Mouse (Mus musculus) fibroblast of lung, adult 2 months (primary cell): ENCODE measurements at regions not wholly inside any gene's neighbourhood (a gene's known extent, or its start where the extent isn't known, plus 50 kb on each side); places are given as distances from the start of the nearest gene placed in this dataset.
"Not testable (repeated sequence)": the region's sequence is repeated elsewhere in the genome, so short reads cannot be mapped to it uniquely, and the experiment has no call there.

Experiments used
- DNase-seq: peaks from one replicate; pipeline ENCODE4 v3.0.0-alpha.2; 2011; ENCODE audit warnings: low read depth

- DNase-seq = no peak
Measured at GRCm38 (mm10) chr2:114723971-114724666, 69.4 kb upstream of the Dph6 start.

DNA sequence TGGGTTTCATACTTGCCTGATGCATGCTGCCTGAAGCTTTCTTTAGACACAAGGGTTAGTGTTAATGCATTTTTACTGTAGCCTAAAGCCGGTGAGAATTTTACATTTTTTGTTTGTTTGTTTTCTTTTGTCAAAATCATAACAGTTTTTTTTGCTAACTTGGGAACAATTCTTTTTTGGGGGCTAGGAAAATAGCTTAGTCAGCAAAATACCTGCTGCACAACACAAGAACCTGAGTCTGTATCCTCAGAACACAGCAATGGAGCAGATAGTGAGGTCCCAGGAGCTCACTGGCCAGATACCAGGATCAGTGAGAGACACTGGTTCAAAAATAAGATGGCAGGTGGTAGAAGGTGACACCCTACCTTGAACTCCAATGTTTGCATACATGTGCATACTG, 72.4 kb upstream of the Dph6 start:
- DNase-seq = no peak

DNA sequence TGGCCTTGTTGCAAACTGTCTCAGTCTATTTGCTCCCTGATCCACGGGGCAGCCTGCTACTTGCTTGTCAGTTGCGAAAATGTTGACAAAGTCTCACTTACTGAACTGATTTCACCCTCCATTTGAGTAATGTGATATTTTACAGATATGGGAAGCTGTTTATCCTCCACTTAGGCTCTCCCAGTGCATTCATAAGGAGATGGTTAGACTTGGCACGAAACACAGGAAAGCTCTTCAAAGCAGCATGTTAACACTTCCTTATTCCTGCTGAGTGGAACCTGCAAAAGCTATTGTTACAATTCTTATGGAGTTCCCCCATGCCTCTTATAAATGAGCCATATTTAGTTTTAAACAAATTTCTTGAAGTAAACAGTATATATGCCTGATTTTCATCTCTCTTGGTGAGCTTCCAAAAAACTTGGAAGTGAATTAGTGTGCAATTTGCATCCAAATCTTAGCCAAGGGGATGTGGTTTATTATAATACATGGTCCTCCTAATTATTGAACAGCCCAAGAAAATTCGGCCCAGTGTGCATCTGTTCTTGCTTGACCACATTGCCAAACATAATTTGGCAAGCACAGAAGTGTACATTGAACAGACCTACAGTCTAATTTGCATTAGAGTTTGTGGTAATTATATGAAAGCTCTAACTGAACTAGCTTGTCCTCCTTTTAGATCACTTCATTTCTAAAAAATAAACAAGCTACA, 80.3 kb upstream of the Dph6 start:
- DNase-seq = no peak

- peak; percentile 25 for DNase-seq
Measured at GRCm38 (mm10) chr2:114739421-114740212, 84.9 kb upstream of the Dph6 start.

- DNase-seq = no peak
Measured at GRCm38 (mm10) chr2:114763276-114763675, 108.5 kb upstream of the Dph6 start.

DNA sequence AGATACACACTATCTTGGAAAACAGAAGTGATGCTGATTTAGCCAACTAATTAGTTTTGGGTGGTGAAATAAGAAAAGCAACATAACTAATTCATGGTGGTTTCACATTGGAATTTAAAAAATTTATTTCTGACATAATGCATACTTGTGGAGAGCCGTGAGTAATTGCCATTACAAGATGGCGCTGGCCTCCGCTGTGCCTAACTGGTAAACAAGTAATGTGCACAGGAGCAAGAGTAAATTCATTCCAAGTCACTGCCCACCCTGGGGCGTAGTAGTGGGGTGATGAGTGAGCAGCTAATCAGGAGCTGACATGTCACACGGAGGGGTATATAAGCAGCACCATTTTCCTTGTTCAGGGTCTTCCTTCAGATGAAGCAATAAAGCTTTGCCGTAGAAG, 119.0 kb upstream of the Dph6 start:
- not testable (repeated sequence) for DNase-seq

- no peak for DNase-seq
Measured at GRCm38 (mm10) chr2:114774278-114774677, 119.5 kb upstream of the Dph6 start.

DNA sequence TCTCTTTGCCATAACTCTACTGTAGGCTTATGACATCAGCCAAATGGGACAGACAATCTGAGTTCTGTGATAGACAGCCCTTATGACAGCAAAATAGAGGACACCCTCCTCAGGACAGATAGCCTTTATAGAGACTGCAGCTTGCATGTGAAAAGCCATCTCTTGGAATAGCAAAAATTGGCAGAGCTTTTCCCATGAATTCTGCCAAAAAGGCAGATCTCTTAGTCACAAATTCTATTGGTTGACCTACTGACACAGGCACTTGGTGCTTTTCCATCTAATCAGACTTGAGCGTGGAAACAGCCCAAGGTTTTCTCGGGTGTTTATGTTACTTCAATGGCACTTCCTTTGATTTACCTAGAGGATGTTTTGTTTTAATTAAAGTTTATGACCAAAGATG, 120.8 kb upstream of the Dph6 start:
- peak; percentile 59 for DNase-seq

GRCm38 (mm10) chr2:114776176-114776575, 121.4 kb upstream of the Dph6 start:
- DNase-seq = no peak

DNA sequence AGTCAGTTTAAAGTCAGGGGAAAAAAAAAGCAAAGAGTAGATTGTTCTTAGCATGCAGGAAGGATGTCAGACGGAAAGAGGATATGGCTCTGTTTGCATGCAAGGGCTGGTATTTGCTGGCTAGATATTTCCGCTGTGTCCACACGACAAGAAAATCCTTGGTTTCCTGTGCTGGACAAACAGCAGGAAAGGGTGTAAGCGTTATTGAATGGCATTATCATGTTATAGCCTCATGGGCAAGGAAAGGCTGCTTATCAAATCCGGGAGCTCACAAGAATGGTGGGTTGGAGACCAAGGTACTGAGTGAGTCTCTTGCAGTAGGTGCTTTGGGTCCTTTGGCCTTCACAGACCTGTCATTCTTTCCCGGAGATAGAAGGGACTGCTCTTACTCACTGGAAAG, 127.7 kb upstream of the Dph6 start:
- DNase-seq = no peak

DNA sequence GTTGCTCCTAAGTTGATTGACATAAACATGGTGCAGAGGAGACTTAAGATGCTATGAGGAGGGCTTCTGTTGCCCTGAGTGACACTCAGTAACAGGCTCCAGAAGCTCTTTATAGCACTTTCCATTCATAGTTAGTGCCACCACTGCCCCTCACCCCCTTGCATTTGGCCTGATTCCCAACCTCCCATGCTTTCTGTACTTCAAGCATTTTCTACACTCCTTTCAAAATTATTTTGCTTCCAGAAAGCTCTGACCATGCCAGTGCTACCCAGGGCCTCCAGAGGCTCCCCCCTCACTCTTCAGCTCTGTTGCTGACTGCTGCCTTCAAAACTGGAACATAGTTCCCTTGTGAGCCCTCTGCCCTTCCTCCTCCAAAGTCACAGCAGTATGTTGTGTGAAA, 129.4 kb upstream of the Dph6 start:
- no peak for DNase-seq

- DNase-seq = no peak
Measured at GRCm38 (mm10) chr2:114788251-114788650, 133.5 kb upstream of the Dph6 start.

GRCm38 (mm10) chr2:114796630-114797290, 142.0 kb upstream of the Dph6 start:
- DNase-seq = no peak

- no peak for DNase-seq
Measured at GRCm38 (mm10) chr2:114797291-114797650, 142.5 kb upstream of the Dph6 start.

- no peak for DNase-seq
Measured at GRCm38 (mm10) chr2:114803241-114803640, 148.5 kb upstream of the Dph6 start.

GRCm38 (mm10) chr2:114803928-114804327, 149.2 kb upstream of the Dph6 start:
- DNase-seq = no peak

DNA sequence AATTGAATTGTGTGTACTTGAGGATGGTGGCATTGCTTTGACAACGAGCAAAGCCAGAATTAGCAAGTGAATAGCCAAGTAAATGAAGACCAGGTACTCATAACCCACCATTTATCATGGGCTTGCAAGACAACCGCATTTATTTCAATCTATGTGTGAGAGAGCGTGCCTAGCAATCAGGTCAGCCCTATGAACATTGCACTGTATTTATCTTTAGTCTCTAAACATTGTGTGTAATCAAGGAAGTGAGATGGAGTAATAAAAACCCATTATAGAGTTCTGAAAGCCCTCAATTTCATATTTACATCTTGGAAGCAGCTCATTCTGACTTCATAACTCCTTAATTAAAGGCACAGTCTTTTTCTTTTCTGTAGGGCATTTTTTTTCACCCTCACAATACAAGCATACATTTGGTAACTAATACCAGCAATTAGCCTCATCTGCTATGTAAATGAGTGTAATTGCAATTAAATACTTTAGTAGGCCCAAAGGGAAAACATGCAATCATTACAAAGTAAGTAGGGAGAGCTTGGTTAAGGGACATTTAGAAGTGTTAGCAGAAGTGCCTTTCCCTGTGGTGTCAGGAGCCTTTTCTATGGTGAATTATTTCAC, 150.8 kb upstream of the Dph6 start:
- no peak for DNase-seq

DNA sequence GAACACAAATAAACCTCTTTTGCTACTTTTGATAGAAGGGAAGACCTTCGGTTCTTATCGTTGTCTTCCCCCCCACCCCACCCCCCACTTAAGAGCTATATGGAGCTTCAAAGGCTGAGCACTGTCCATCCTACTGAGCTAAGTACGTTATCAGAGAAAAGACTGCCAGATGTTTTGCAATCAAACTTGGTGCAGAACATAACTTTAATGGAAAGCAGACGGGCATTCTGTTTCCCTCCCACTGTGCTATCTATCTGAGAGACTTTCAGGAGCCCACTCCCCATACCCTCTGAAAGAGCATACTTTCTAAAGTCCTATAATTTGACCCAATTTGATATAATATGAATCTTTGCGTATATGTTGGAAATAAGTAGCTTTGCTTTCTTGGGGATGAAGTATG, 153.3 kb upstream of the Dph6 start:
- DNase-seq = no peak

DNA sequence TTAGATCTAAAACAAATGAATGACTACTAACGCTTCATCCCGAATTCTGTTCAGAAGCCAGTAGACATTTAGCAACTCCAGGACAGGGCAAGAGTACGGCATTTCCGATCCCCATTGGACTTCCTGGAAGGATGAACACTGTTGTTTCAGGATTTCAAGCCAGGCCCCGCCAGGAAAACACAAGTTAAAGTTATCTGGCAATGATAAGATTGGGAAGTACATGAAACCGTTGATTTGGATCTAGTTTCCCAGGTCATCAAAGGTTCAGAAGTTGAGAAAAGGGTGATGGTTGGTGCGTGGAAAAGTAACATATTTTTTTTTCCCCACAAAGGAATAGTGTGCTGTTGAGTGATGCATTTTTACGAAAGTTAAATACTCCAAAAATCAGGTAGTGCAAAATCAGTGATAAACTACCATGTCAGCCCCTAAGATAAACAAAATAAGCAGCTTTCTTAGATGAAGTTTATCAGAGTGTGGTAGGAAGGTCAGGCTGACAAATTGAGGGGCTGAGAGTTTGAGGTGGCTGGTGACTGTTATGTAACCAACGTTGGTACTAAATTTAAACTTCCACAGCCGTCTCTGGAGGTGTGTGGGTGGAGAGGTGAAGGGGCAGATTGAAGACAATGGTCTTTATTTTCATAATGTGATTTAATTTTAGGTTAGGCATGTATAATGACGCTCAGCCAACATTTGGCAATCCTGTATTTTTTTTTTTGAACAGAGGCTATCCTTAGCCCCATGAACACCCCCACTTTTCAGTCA, 157.6 kb upstream of the Dph6 start:
- DNase-seq = no peak

DNA sequence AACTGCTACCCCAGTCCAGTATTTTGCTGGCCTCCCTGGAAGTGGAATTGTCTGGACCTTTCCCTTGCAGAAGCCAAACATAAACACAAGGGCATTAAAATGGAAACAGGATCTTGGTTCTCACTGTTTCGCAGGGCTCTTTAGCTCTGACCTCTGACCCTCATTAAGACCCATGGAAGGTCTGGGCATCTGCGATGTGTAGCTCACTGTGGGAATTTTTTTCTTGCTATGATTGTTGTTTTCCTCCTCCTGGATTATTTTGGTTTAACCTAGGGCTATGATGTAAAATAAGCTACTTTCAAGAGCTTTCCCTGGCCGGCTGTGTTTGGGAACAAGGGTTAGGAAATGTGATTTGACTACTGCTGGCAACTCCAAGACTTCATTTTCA, 158.1 kb upstream of the Dph6 start:
- no peak for DNase-seq

- DNase-seq = no peak
Measured at GRCm38 (mm10) chr2:114822657-114823056, 167.9 kb upstream of the Dph6 start.
